Mouse (Mus musculus): ENCODE measurements around the gene Rbm20. TPM values are rescaled to one million over a fixed set of nuclear protein-coding genes. Genes with fewer than 3 reads are reported as not detected.

The Rbm20 gene
- polyA plus RNA-seq, 1 experiment from 2014 or later, result 0.95 TPM

DNA sequence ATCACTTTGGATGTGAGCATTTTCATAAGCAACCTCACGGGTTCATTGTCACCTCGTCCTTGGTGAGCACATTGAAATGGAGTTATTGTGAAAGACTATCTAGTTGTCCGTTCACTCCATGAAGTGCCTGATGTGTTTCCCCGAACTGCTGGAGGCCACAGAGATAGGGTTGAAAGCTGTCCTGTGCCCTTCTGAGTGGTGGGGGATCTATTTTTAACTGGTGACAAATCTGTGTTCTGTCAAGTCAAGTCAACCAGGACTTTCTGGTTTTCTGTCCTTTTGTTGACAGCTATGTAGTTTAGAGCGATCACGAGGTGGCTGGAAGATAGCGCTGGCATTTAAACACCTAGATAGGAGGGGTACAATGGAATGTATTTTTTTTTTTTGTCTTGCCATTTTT is 39.4 kb downstream of the Rbm20 start:
- Histone ChIP-seq H3K4me1 (ENCODE audit: control insufficient read depth, insufficient read depth, low read length) (peaks cover 1% of the 10 kb centered on the region; the same call in 1 of the 2 replicates), H3K9ac (replicated peaks; ENCODE audit: low read depth, low read length) (no peak overlapping the region), H3K27me3 (ENCODE audit: control insufficient read depth, insufficient read depth, low read length) (no peaks in the 10 kb centered on the region), H3K9me3 (ENCODE audit: control insufficient read depth, low read depth, low read length) (peaks cover 11% of the 10 kb centered on the region), H3K27ac (ENCODE audit: low read length) (no peak overlapping the region), H3K36me3 (ENCODE audit: control insufficient read depth, insufficient read depth, low read length) (no peaks in the 10 kb centered on the region), H3K4me3 (ENCODE audit: low read depth, low read length) (no peak overlapping the region), H3K4me2 (replicated peaks; ENCODE audit: low read depth, low read length) (no peak overlapping the region)
- ATAC-seq (ENCODE audit: insufficient number of reproducible peaks, insufficient read depth, low FRiP score, low read depth), result no peak
- 77% methylated on average over 7 of the region's 7 CpGs for WGBS

GRCm38 (mm10) chr19:53717364-53717763 is 40.3 kb downstream of the Rbm20 start:
- H3K9ac ChIP-seq (replicated peaks; ENCODE audit: low read depth, low read length), result no peak overlapping the region
- no peak overlapping the region for H3K27ac ChIP-seq (ENCODE audit: low read length)
- no peak overlapping the region for H3K4me2 ChIP-seq (replicated peaks; ENCODE audit: low read depth, low read length)
- no peaks in the 10 kb centered on the region for H3K27me3 ChIP-seq (ENCODE audit: control insufficient read depth, insufficient read depth, low read length)
- H3K9me3 ChIP-seq (ENCODE audit: control insufficient read depth, low read depth, low read length), result peaks cover 11% of the 10 kb centered on the region
- no peak for ATAC-seq (ENCODE audit: insufficient number of reproducible peaks, insufficient read depth, low FRiP score, low read depth)
- H3K36me3 ChIP-seq (ENCODE audit: control insufficient read depth, insufficient read depth, low read length), result no peaks in the 10 kb centered on the region
- no peaks in the 10 kb centered on the region for H3K4me1 ChIP-seq (ENCODE audit: control insufficient read depth, insufficient read depth, low read length)
- WGBS, result 91% methylated on average over 9 of the region's 9 CpGs
- no peak overlapping the region for H3K4me3 ChIP-seq (ENCODE audit: low read depth, low read length)

- H3K4me1 ChIP-seq (ENCODE audit: control insufficient read depth, insufficient read depth, low read length), result no peaks in the 10 kb centered on the region
- H3K4me3 ChIP-seq (ENCODE audit: low read depth, low read length), result no peak overlapping the region
- H3K9me3 ChIP-seq (ENCODE audit: control insufficient read depth, low read depth, low read length), result peaks cover 4% of the 10 kb centered on the region; the same call in 1 of the 2 replicates
- no peaks in the 10 kb centered on the region for H3K36me3 ChIP-seq (ENCODE audit: control insufficient read depth, insufficient read depth, low read length)
- H3K27ac ChIP-seq (ENCODE audit: low read length), result no peak overlapping the region
- no peak for ATAC-seq (ENCODE audit: insufficient number of reproducible peaks, insufficient read depth, low FRiP score, low read depth)
- H3K27me3 ChIP-seq (ENCODE audit: control insufficient read depth, insufficient read depth, low read length), result no peaks in the 10 kb centered on the region
- H3K9ac ChIP-seq (replicated peaks; ENCODE audit: low read depth, low read length), result no peak overlapping the region
- whole genome bisulfite sequencing, result 91% methylated on average over 5 of the region's 5 CpGs
- H3K4me2 ChIP-seq (replicated peaks; ENCODE audit: low read depth, low read length), result no peak overlapping the region
These were observed 45.1 kb downstream of the Rbm20 start for GRCm38 (mm10) chr19:53722186-53722585.

DNA sequence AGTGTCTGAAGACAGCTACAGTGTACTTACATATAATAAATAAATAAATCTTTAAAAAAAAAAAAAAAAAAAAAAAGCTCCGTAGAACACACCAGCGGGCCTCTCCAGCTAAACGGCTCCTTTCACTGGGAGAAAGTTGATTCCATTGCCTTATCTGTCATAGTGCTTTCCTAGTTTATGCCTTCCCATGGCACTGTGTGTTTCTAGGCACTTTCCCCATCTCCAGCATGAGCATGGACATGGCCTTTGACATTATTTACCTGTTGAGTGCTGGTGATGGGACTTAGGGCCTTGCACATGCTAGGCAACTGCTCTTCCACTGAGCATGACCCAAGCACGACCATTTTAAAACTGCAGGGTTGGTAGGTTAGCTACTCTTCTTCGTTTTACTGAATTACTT is 46.9 kb downstream of the Rbm20 start:
- H3K27me3 ChIP-seq (ENCODE audit: control insufficient read depth, insufficient read depth, low read length), result no peaks in the 10 kb centered on the region
- 0 out of 2 replicates have a peak, but pooled peaks cover 3% of the 10 kb centered on the region for H3K4me1 ChIP-seq (ENCODE audit: control insufficient read depth, insufficient read depth, low read length)
- H3K4me3 ChIP-seq (ENCODE audit: low read depth, low read length), result no peak overlapping the region
- ATAC-seq (ENCODE audit: insufficient number of reproducible peaks, insufficient read depth, low FRiP score, low read depth), result no peak
- no peak overlapping the region for H3K4me2 ChIP-seq (replicated peaks; ENCODE audit: low read depth, low read length)
- H3K36me3 ChIP-seq (ENCODE audit: control insufficient read depth, insufficient read depth, low read length), result no peaks in the 10 kb centered on the region
- no peak overlapping the region for H3K27ac ChIP-seq (ENCODE audit: low read length)
- no peak overlapping the region for H3K9ac ChIP-seq (replicated peaks; ENCODE audit: low read depth, low read length)
- peaks cover 4% of the 10 kb centered on the region; the same call in 1 of the 2 replicates for H3K9me3 ChIP-seq (ENCODE audit: control insufficient read depth, low read depth, low read length)
- WGBS, result 82% methylated on average over 5 of the region's 5 CpGs

GRCm38 (mm10) chr19:53726340-53726739 is 49.2 kb downstream of the Rbm20 start:
- Histone ChIP-seq H3K9me3 (ENCODE audit: control insufficient read depth, low read depth, low read length) (no peaks in the 10 kb centered on the region), H3K9ac (replicated peaks; ENCODE audit: low read depth, low read length) (no peak overlapping the region), H3K36me3 (ENCODE audit: control insufficient read depth, insufficient read depth, low read length) (no peaks in the 10 kb centered on the region), H3K4me3 (ENCODE audit: low read depth, low read length) (no peak overlapping the region), H3K4me2 (replicated peaks; ENCODE audit: low read depth, low read length) (peak overlapping the region; percentile 22; the same call in 1 of the 2 replicates), H3K27me3 (ENCODE audit: control insufficient read depth, insufficient read depth, low read length) (no peaks in the 10 kb centered on the region), H3K27ac (ENCODE audit: low read length) (no peak overlapping the region), H3K4me1 (ENCODE audit: control insufficient read depth, insufficient read depth, low read length) (0 out of 2 replicates have a peak, but pooled peaks cover 3% of the 10 kb centered on the region)
- no peak for ATAC-seq (ENCODE audit: insufficient number of reproducible peaks, insufficient read depth, low FRiP score, low read depth)
- WGBS, result 24% methylated on average over 12 of the region's 12 CpGs

DNA sequence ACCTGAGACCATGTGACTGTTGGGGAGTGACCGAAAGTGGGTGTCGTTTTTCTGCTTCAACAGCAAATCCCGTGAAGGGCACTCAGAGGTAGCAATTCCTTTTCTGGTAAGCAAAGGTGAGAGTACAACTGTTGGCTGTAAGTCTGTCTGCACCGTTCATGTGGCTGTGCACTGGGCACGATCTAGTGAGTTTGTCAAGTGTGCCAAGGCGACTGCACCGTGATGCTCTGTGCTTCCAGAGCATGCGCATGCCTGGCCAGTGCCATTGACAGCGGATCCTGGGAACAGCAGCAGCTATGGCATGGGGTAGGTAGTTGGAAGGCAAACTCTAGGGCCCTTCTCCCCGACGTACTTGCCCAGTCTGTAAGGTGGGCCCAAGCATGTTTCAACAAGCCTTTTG is 49.6 kb downstream of the Rbm20 start:
- Histone ChIP-seq H3K36me3 (ENCODE audit: control insufficient read depth, insufficient read depth, low read length) (no peaks in the 10 kb centered on the region), H3K9ac (replicated peaks; ENCODE audit: low read depth, low read length) (no peak overlapping the region), H3K4me1 (ENCODE audit: control insufficient read depth, insufficient read depth, low read length) (0 out of 2 replicates have a peak, but pooled peaks cover 3% of the 10 kb centered on the region), H3K4me3 (ENCODE audit: low read depth, low read length) (no peak overlapping the region), H3K27ac (ENCODE audit: low read length) (no peak overlapping the region), H3K9me3 (ENCODE audit: control insufficient read depth, low read depth, low read length) (no peaks in the 10 kb centered on the region), H3K27me3 (ENCODE audit: control insufficient read depth, insufficient read depth, low read length) (no peaks in the 10 kb centered on the region), H3K4me2 (replicated peaks; ENCODE audit: low read depth, low read length) (no peak overlapping the region)
- 70% methylated on average over 11 of the region's 11 CpGs for WGBS
- no peak for ATAC-seq (ENCODE audit: insufficient number of reproducible peaks, insufficient read depth, low FRiP score, low read depth)

GRCm38 (mm10) chr19:53727277-53727676 is 50.2 kb downstream of the Rbm20 start:
- H3K9me3 ChIP-seq (ENCODE audit: control insufficient read depth, low read depth, low read length), result no peaks in the 10 kb centered on the region
- 40% methylated on average over 4 of the region's 4 CpGs for WGBS
- no peak overlapping the region for H3K4me3 ChIP-seq (ENCODE audit: low read depth, low read length)
- H3K27ac ChIP-seq (ENCODE audit: low read length), result no peak overlapping the region
- H3K4me2 ChIP-seq (replicated peaks; ENCODE audit: low read depth, low read length), result no peak overlapping the region
- 0 out of 2 replicates have a peak, but pooled peaks cover 3% of the 10 kb centered on the region for H3K4me1 ChIP-seq (ENCODE audit: control insufficient read depth, insufficient read depth, low read length)
- H3K36me3 ChIP-seq (ENCODE audit: control insufficient read depth, insufficient read depth, low read length), result no peaks in the 10 kb centered on the region
- no peak overlapping the region for H3K9ac ChIP-seq (replicated peaks; ENCODE audit: low read depth, low read length)
- peak; percentile 37; the same call in 1 of the 2 replicates for ATAC-seq (ENCODE audit: insufficient number of reproducible peaks, insufficient read depth, low FRiP score, low read depth)
- no peaks in the 10 kb centered on the region for H3K27me3 ChIP-seq (ENCODE audit: control insufficient read depth, insufficient read depth, low read length)

DNA sequence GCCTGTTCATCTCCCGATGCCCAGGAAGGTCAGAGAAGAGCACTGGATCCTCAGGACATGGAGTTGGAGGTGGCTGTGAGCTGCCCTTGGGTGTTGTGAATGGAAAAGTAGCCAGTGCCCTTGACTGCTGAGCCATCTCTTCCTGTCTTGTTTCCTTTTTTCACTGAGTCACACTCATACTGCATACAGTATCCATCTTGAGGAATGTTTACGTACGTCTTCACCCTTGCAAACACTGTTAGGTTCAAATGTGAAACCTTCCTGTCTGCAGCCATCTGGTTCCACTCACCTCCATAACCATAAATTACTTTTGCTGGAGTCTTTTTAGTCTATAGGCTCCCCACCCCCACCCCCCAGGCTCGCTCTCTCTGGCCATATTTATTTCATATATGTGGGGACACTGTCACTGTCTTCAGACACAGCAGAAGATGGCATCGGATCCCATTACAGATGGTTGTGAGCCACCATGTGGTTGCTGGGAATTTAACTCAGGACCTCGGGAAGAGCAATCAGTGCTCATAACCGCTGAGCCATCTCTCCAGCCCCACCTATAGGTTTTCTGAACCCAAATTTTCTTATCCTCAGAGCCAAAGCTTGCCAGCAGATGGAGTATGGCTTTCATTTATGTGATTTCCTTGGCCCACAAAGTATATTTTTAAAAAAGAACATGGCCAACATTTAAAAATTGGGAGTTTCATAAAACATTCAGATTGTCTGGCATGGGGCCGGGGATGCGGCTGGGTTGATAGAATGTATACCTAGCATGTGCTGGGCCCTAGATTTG is 51.0 kb downstream of the Rbm20 start:
- Histone ChIP-seq H3K4me1 (ENCODE audit: control insufficient read depth, insufficient read depth, low read length) (0 out of 2 replicates have a peak, but pooled peaks cover 3% of the 10 kb centered on the region), H3K9ac (replicated peaks; ENCODE audit: low read depth, low read length) (no peak overlapping the region), H3K4me3 (ENCODE audit: low read depth, low read length) (no peak overlapping the region), H3K36me3 (ENCODE audit: control insufficient read depth, insufficient read depth, low read length) (no peaks in the 10 kb centered on the region), H3K27ac (ENCODE audit: low read length) (no peak overlapping the region), H3K4me2 (replicated peaks; ENCODE audit: low read depth, low read length) (no peak overlapping the region), H3K27me3 (ENCODE audit: control insufficient read depth, insufficient read depth, low read length) (no peaks in the 10 kb centered on the region), H3K9me3 (ENCODE audit: control insufficient read depth, low read depth, low read length) (no peaks in the 10 kb centered on the region)
- WGBS, result 65% methylated on average over 9 of the region's 9 CpGs
- ATAC-seq (ENCODE audit: insufficient number of reproducible peaks, insufficient read depth, low FRiP score, low read depth), result no peak
